Mouse (Mus musculus) intestine, postnatal 0 days (tissue): ENCODE data around the gene Abcg2. TPM values are rescaled to one million over a fixed set of nuclear protein-coding genes. Genes with fewer than 3 reads are reported as not detected.
A peak's percentile ranks its signal among the peaks of the same experiment; 100 is the strongest.

Source experiments
- ATAC-seq: fragments of 200-750 bp; cut with Nextera tagmentation; 2 replicates; pipeline ENCODE4 v1.8.0; 2017; ENCODE audit warnings: mild to moderate bottlenecking, moderate TSS enrichment, moderate library complexity
- H3K27ac ChIP-seq: fragments of 300-500 bp; sonication (generic); 2 replicates; pipeline ENCODE4 v1.5.1; 2014; ENCODE audit warnings: mild to moderate bottlenecking, low read depth, low read length, moderate library complexity
- H3K27me3 ChIP-seq: fragments of 300-500 bp; sonication (generic); replicated peaks from 2 replicates; pipeline ENCODE4 v1.6.1; 2014; ENCODE audit warnings: low read length, mixed read lengths; ENCODE audit not compliant: control insufficient read depth, insufficient read depth
- H3K36me3 ChIP-seq: fragments of 300-500 bp; sonication (generic); 2 replicates; pipeline ENCODE4 v1.6.1; 2014; ENCODE audit warnings: mild to moderate bottlenecking, moderate library complexity; ENCODE audit not compliant: control insufficient read depth, insufficient read depth
- H3K4me1 ChIP-seq: fragments of 300-500 bp; sonication (generic); replicated peaks from 2 replicates; pipeline ENCODE4 v1.6.1; 2014; ENCODE audit warnings: antibody characterized with exemption, low read length, mixed read lengths; ENCODE audit not compliant: control insufficient read depth, insufficient read depth
- H3K4me2 ChIP-seq: fragments of 300-500 bp; sonication (generic); replicated peaks from 2 replicates; pipeline ENCODE4 v1.6.1; 2014; ENCODE audit warnings: low read depth, mild to moderate bottlenecking, moderate library complexity
- H3K4me3 ChIP-seq: fragments of 300-500 bp; sonication (generic); 2 replicates; pipeline ENCODE4 v1.5.1; 2014; ENCODE audit warnings: low read depth, low read length
- H3K9ac ChIP-seq: fragments of 300-500 bp; sonication (generic); 2 replicates; pipeline ENCODE4 v1.6.1; 2014; ENCODE audit warnings: mild to moderate bottlenecking, low read depth, low read length
- H3K9me3 ChIP-seq: fragments of 300-500 bp; sonication (generic); 2 replicates; pipeline ENCODE4 v1.6.1; 2016; ENCODE audit warnings: mixed run types; ENCODE audit not compliant: control insufficient read depth
- CTCF ChIP-seq: sonication (generic); IDR thresholded peaks from 2 replicates; pipeline ENCODE4 v1.5.1; 2016; ENCODE audit warnings: low read depth, mild to moderate bottlenecking, control low read depth, antibody characterized with exemption, moderate library complexity
- WGBS: fragments of 180-500 bp; shearing (Covaris S2); extraction: QIAGEN DNeasy Blood & Tissue Kit; methylation state at CpG from one replicate; pipeline ENCODE4 v1.1.7; 2014; 5-methylcytosine and 5-hydroxymethylcytosine counted together
- polyA plus RNA-seq: library from polyadenylated mRNA; unstranded; fragments of >200 nt; fragmentation: Nextera tagmentation; extraction: Ambion mirVana; gene quantifications from 2 replicates; pipeline ENCODE4 v1.2.1, GENCODE M21; 2015

Abcg2 gene
- polyA plus RNA-seq, 1 experiment from 2014 or later: 143 TPM

DNA sequence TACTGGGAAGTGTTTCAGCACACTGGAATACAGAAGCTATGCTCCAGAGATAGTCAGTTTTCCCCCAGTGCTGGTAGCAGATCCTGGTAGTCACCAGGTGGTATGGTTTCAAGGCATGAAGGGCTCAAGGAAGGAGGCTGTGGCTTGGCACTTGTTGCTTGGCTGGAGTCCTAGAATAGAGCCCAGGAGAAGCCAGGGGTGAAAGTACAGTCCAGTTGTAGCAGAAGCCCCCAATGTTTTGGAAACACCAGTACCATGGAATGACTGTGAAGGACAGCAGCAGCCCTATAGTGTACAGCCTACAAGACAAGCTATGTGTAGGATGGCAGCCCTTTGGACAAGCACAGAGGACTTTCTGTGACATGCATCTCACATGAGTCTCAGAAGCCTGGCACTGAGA, 54.2 kb downstream of the Abcg2 start:
- H3K4me1 ChIP-seq: peaks cover 10% of the 10 kb centered on the region; the same call in 1 of the 2 replicates
- H3K36me3 ChIP-seq: no peaks in the 10 kb centered on the region
- no peak overlapping the region for H3K9ac ChIP-seq
- no peaks in the 10 kb centered on the region for H3K9me3 ChIP-seq
- no peak overlapping the region for H3K4me3 ChIP-seq
- H3K27me3 ChIP-seq: no peaks in the 10 kb centered on the region
- ATAC-seq: no peak
- TF ChIP-seq CTCF: no peak
- H3K27ac ChIP-seq: peak overlapping the region; percentile 61; the same call in 1 of the 2 replicates
- H3K4me2 ChIP-seq: no peak overlapping the region

DNA sequence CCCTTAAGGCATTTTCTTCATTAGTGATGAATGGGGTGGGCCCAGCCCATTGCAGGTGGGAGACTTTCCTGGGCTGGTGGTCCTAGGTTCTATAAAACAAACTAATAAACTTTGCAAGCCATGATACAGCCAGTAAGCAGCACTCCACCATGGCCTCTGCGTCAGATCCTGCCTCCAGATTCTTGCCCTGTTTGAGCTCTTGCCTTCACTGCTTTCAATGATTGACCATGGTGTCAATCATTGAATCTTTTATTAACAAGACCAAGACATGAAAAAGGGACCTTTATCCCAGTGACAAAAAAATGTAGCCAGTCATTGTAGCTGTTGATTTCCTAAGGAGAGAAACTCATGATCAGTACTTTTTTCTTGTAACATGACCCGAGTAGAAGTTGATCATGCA, 55.1 kb downstream of the Abcg2 start:
- no peak for TF ChIP-seq CTCF
- 73% methylated on average over 2 of the region's 2 CpGs for WGBS
- H3K36me3 ChIP-seq: no peaks in the 10 kb centered on the region
- peak overlapping the region; percentile 93 for H3K27ac ChIP-seq
- no peaks in the 10 kb centered on the region for H3K9me3 ChIP-seq
- no peak overlapping the region for H3K4me2 ChIP-seq
- peak; percentile 29; the same call in 1 of the 2 replicates for ATAC-seq
- H3K27me3 ChIP-seq: no peaks in the 10 kb centered on the region
- H3K4me3 ChIP-seq: no peak overlapping the region
- H3K9ac ChIP-seq: no peak overlapping the region
- H3K4me1 ChIP-seq: peaks cover 10% of the 10 kb centered on the region; the same call in 1 of the 2 replicates

DNA sequence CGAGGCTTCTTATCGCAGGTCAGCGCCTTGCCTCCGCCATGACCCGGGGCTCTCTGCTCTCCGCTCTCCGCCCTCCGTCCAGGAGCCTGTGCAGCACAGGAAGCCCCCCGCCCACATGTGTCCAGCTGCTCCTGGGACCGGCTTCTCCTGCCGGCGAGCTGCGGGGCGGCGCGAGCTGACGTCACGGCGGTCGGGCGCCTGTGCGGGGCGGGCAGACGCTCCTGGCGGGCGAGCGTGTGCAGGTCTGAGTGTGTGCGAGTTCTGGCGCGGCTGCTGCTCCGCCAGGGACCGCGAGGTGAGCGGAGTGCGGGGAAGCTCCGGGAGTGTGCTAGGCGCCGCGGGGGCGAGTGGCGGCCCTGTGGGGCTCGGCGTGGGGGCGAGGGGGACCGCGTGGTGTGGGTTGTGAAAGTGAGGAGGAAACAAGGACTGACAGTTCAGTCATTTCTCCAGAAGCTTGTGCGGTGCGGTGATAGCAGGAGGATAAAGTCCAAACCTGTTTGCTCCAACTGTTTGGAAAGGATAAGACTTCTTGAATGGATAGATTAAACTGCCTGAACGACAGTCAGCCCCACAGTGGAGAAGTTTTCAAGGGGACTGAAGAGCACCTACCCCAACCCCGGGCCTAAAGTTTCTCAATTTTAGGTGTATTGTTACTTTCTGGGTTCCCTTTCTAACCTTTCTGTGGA, 56.2 kb downstream of the Abcg2 start:
- WGBS: under 1% methylated on average over 50 of the region's 50 CpGs
- H3K9me3 ChIP-seq: no peaks in the 10 kb centered on the region
- TF ChIP-seq CTCF: peak; percentile 41
- ATAC-seq: peak; percentile 83
- peak overlapping the region; percentile 66 for H3K4me3 ChIP-seq
- peak overlapping the region; percentile 90 for H3K4me2 ChIP-seq
- no peaks in the 10 kb centered on the region for H3K36me3 ChIP-seq
- peaks cover 10% of the 10 kb centered on the region; the same call in 1 of the 2 replicates for H3K4me1 ChIP-seq
- peak overlapping the region; percentile 74 for H3K9ac ChIP-seq
- no peaks in the 10 kb centered on the region for H3K27me3 ChIP-seq
- peak overlapping the region; percentile 93 for H3K27ac ChIP-seq

DNA sequence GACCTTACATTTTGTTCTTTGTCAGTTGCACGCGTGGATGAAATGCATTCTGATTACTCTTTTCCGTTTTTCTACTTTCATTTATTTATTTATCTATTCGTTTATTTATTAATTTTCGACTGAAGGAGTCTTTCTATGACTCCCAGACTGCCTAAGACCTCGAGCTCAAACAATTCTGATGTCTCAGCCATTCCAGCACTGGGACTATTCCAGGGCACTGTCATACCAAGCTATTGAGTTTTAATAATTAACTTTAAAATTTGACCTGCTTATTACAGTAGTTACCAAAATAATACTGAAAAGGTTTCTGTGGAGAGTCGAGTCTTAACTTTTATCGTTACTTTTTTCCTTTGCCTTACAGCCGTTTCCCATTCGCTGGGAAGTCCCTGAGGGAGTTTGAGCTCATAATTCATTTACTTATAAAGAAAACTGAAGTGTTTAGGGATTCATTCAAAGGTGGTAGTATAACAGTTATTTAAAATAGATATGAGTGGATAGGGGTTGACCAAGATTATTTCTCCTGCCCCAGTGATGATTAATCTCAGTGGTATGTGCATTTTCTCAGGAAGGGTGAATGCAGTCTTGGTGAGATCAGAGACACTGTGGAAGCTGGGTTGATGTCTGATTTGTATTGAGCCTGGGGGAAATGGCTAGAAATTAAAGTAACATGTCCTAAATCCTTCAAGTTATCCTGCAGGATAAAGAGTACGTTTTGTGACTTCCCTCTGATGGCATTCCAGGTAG, 56.9 kb downstream of the Abcg2 start:
- H3K27me3 ChIP-seq: no peaks in the 10 kb centered on the region
- peak overlapping the region; percentile 66 for H3K4me3 ChIP-seq
- no peaks in the 10 kb centered on the region for H3K9me3 ChIP-seq
- H3K27ac ChIP-seq: peak overlapping the region; percentile 93
- no peak for ATAC-seq
- 17% methylated on average over 11 of the region's 11 CpGs for WGBS
- peak overlapping the region; percentile 74 for H3K9ac ChIP-seq
- H3K4me1 ChIP-seq: peaks cover 10% of the 10 kb centered on the region; the same call in 1 of the 2 replicates
- H3K4me2 ChIP-seq: peak overlapping the region; percentile 90
- TF ChIP-seq CTCF: no peak
- no peaks in the 10 kb centered on the region for H3K36me3 ChIP-seq

DNA sequence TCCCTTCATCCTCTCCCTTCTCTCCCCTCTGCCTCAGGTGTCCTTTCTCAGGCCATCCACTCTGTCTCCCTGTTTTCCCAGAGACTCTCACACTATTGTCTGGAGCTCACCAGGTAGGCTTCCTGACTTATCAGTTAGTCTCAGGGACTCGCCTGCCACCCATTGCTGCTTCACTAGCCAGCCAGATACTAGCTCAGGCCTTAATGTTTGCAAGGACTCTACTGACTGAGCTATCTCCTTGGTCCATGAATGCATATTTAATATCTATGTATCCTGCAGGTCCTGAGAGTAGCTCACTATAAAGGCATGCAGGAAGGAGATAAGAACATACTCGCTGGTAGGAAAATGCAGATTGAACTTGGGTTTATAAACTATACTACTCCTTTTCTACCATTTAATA, 57.9 kb downstream of the Abcg2 start:
- WGBS: 40% methylated on average over 2 of the region's 2 CpGs
- peak overlapping the region; percentile 90 for H3K4me2 ChIP-seq
- no peak overlapping the region for H3K9ac ChIP-seq

DNA sequence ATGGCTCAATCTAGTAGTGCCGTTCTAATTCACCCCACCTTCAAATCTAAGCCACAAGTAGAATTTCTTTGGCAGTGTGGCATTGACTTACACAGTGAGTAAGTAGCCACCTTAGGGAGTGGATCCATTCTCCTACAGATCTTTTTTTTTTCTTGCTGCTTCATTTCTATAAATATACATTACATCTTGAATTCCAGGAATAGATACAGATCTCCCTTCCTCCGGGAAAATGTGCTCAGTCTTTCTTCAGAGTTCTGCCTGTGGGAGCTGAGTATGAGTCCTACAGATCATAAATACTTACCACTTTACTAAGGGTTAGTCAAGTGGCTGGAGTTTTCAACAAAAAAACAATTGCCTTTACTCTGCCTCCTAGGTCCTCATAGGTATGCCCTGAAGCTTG, 60.3 kb downstream of the Abcg2 start:
- TF ChIP-seq CTCF: no peak
- no peaks in the 10 kb centered on the region for H3K27me3 ChIP-seq
- no peak overlapping the region for H3K4me2 ChIP-seq
- WGBS: 45% methylated on average over 2 of the region's 2 CpGs
- H3K4me1 ChIP-seq: 0 out of 2 replicates have a peak, but pooled peaks cover 4% of the 10 kb centered on the region
- no peaks in the 10 kb centered on the region for H3K9me3 ChIP-seq
- H3K27ac ChIP-seq: no peak overlapping the region
- no peaks in the 10 kb centered on the region for H3K36me3 ChIP-seq
- H3K4me3 ChIP-seq: no peak overlapping the region
- no peak for ATAC-seq
- H3K9ac ChIP-seq: no peak overlapping the region

More for the DNA sequence above, 57.9 kb downstream of the Abcg2 start:
- H3K9me3 ChIP-seq: no peaks in the 10 kb centered on the region
- ATAC-seq: no peak
- H3K36me3 ChIP-seq: no peaks in the 10 kb centered on the region
- H3K4me3 ChIP-seq: no peak overlapping the region
- no peaks in the 10 kb centered on the region for H3K27me3 ChIP-seq
- TF ChIP-seq CTCF: no peak
- H3K27ac ChIP-seq: peak overlapping the region; percentile 93
- peaks cover 10% of the 10 kb centered on the region; the same call in 1 of the 2 replicates for H3K4me1 ChIP-seq
